Mouse (Mus musculus) left cerebral cortex, adult 11 months (tissue): ENCODE data around the gene Fat1.
"Not testable (repeated sequence)": the region's sequence is repeated elsewhere in the genome, so short reads cannot be mapped to it uniquely, and the experiment has no call there.

Experiments used
- DNase-seq: peaks from one replicate; pipeline ENCODE4 v3.0.0; 2022; ENCODE audit warnings: low spot score

The Fat1 gene

DNA sequence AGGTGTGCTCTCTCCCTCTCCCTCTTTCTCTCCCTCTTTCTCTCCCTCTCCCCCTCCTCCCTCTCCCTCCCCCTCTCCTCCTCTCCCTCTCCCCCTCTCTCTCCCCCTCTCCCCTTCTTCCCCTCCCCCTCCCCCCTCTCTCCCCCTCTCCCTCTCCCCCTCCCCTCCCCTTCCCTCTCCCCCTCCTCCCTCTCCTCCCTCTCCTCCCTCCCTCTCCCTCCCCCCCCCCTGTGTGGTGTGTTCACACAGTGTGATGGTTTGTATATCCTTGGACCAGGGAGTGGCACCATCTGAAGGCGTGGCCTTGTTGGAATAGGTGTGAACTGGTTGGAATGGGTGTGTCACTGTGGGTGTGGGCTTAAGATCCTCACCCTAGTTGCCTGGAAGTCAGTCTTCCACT, 130.1 kb downstream of the Fat1 start:
- not testable (repeated sequence) for DNase-seq

DNA sequence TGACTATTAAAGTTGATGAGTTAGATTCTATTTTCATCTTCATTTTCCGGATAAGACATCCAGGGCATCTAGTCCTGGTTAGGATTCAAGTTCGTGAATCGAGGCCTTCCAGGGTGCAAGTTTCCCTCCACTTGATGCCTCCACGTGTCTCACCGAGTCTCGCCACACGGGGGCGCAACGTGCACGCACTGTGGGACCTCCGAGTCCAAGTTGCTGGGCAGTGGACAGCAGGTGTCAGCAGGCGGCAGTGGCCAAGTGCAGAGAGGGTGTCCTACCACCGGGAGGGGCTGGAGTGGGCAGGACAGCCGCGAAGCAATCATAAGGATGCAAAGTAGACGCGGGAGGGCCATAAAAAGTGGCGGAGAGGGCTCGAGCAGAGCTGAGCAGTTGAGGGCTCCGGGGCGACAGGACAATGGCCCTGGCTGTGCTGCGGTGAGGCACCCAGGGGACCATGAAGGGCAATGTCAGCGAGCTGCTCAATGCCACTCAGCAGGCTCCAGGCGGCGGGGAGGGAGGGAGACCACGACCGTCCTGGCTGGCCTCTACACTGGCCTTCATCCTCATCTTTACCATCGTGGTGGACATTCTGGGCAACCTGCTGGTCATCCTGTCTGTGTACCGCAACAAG, 133.6 kb downstream of the Fat1 start, which contains the start of gene Mtnr1a:
Mtnr1a (plus strand) TSS at position 379 of the 628 bp plus-strand sequence.
- peak; percentile 64 for DNase-seq

DNA sequence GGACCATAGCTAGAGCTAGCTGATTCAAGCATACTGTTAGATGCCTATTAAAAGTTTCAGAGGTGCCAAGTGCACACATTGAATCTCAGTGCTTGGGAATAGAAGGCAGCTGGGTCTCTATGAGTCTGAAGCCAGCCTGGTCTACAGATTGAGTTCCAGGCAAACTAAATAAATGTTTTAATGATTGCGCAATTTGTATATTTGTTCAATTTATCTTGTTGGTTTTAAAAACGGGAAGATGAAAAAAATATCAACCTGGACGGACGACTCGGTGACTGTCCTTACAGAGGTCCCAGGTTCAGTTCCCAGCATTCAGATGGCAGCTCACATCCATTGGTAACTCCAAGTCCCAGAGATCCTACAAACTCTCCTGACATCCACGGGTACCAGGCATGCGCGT, 135.7 kb downstream of the Fat1 start:
- DNase-seq: no peak

DNA sequence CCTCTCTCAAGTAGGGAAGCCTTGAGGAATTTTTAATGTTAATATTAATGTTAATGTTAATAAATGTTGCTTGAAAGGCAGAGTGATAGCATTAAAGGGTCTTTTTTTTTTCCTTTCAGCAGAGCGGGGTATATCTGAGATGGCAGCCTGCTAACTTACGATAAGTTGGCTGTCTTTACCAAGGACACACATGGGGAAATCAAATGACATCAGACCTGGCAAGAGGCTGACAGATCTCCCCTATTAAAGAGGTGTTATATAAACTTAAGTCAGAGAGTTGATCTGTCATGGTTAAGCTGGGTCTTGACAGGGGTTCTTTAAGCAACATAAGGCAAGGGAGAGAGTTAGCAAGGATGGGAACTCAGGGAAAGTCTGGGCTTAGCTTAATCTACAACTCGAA, 145.6 kb downstream of the Fat1 start:
- no peak for DNase-seq

DNA sequence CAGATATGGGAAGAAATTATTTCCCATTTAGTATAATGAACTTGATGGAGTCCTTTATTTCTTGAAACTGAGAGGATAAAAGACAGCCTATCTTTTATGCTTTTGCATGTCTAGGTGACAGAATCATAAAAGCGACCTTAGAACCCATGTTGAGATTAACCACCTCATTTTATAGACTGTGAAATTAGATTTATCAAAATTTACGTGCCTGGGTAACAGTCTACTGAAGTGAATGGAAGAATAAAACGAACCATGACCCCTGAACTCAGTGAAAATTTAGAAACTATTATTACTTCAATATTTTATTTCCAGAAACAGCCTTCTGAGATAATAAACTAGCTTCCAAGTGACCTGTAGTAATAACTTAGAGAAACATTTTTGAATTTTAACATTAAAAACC, 158.4 kb downstream of the Fat1 start:
- no peak for DNase-seq
